18 mouse cellular contexts compared by ENCODE assay signal in genomic region chr1:144113438-144114074, GRCm38 (mm10).
DNase-seq lines count a peak whose midpoint lies in the region; ATAC-seq lines count a peak whose summit lies in the region.
"Had no signal": no experiment of that assay in that cellular context is flagged by ENCODE, and none has a peak within 500 bp of the region (broad histone marks: within the 10 kb centered on the region; RNA-seq: fewer than 3 reads in every experiment).

No protein-coding gene starts in this region.

- H3K9me3 ChIP-seq in embryonic facial prominence, embryonic 15.5 days (replicated peaks) = no peaks in the 10 kb centered on the region
- H3K9me3 ChIP-seq: embryonic facial prominence, embryonic 13.5 days had no signal

- no peak overlapping the region for H3K4me3 ChIP-seq in embryonic facial prominence, embryonic 15.5 days (replicated peaks)
- H3K4me3 ChIP-seq: embryonic facial prominence, embryonic 13.5 days; left cerebral cortex, adult 2 months; midbrain, embryonic 12.5 days had no signal

- H3K27me3 ChIP-seq in embryonic facial prominence, embryonic 15.5 days = no peaks in the 10 kb centered on the region
- H3K27me3 ChIP-seq: CH12.LX; embryonic facial prominence, embryonic 13.5 days; midbrain, embryonic 12.5 days had no signal

- DNase-seq in cerebellum, postnatal 14 days = peak; percentile 60 to 72
- no peak for DNase-seq in cerebellum, adult 9-10 months
- peak; percentile 8 for DNase-seq in lung, postnatal 36 days
- DNase-seq in lung, postnatal 25 days (ENCODE audit: low spot score) = no peak
- no peak for DNase-seq in urinary bladder, postnatal 36 days (ENCODE audit: low spot score in 2 of 2)
- DNase-seq in thymus, postnatal 25 days = no peak
- DNase-seq in right cerebral cortex, adult 18-20 months = no peak
- DNase-seq: gastrocnemius, postnatal 25 days; right cerebral cortex, postnatal 4 days; thymus, postnatal 14 days had no signal

- 75% methylated on average over 6 of the region's 6 CpGs for WGBS in embryonic facial prominence, embryonic 15.5 days

- no peaks in the 10 kb centered on the region for H3K4me1 ChIP-seq in embryonic facial prominence, embryonic 15.5 days
- H3K4me1 ChIP-seq: midbrain, embryonic 12.5 days had no signal

- 0 out of 2 replicates have a peak overlapping the region, but pooled peaks have one; percentile 49 for H3K27ac ChIP-seq in embryonic facial prominence, embryonic 15.5 days (replicated peaks)
- H3K27ac ChIP-seq: embryonic facial prominence, embryonic 13.5 days; hindbrain, embryonic 14.5 days; left cerebral cortex, adult 2 months; midbrain, embryonic 12.5 days had no signal

- H3K36me3 ChIP-seq in embryonic facial prominence, embryonic 15.5 days = no peaks in the 10 kb centered on the region
- H3K36me3 ChIP-seq: embryonic facial prominence, embryonic 13.5 days; midbrain, embryonic 12.5 days had no signal

- no peak overlapping the region for H3K9ac ChIP-seq in embryonic facial prominence, embryonic 15.5 days
- H3K9ac ChIP-seq: embryonic facial prominence, embryonic 13.5 days; hindbrain, embryonic 14.5 days; midbrain, embryonic 12.5 days had no signal

- H3K4me2 ChIP-seq in embryonic facial prominence, embryonic 15.5 days (replicated peaks) = no peak overlapping the region
- H3K4me2 ChIP-seq: embryonic facial prominence, embryonic 13.5 days; hindbrain, embryonic 14.5 days; liver, embryonic 11.5 days; midbrain, embryonic 12.5 days had no signal

- ATAC-seq in embryonic facial prominence, embryonic 15.5 days (ENCODE audit: insufficient number of reproducible peaks, low FRiP score, low TSS enrichment, low read depth) = no peak
- ATAC-seq: forebrain, embryonic 16.5 days had no signal

Comparison
In these comparisons a context has a peak if more than half of its experiments do, and no peak if none do; other contexts are left out.
1. DNase-seq: peak in cerebellum, postnatal 14 days (2 of 2) and lung, postnatal 36 days (single experiment); none in cerebellum, adult 9-10 months (single experiment), lung, postnatal 25 days (single experiment), urinary bladder, postnatal 36 days (0 of 2), thymus, postnatal 25 days (single experiment) and right cerebral cortex, adult 18-20 months (single experiment).